Mouse (Mus musculus): ENCODE measurements around the gene Cdt1. TPM values are rescaled to one million over a fixed set of nuclear protein-coding genes. Genes with fewer than 3 reads are reported as not detected.

Gene Cdt1
- polyA plus RNA-seq, 1 experiment from 2014 or later: 23.7 TPM

DNA sequence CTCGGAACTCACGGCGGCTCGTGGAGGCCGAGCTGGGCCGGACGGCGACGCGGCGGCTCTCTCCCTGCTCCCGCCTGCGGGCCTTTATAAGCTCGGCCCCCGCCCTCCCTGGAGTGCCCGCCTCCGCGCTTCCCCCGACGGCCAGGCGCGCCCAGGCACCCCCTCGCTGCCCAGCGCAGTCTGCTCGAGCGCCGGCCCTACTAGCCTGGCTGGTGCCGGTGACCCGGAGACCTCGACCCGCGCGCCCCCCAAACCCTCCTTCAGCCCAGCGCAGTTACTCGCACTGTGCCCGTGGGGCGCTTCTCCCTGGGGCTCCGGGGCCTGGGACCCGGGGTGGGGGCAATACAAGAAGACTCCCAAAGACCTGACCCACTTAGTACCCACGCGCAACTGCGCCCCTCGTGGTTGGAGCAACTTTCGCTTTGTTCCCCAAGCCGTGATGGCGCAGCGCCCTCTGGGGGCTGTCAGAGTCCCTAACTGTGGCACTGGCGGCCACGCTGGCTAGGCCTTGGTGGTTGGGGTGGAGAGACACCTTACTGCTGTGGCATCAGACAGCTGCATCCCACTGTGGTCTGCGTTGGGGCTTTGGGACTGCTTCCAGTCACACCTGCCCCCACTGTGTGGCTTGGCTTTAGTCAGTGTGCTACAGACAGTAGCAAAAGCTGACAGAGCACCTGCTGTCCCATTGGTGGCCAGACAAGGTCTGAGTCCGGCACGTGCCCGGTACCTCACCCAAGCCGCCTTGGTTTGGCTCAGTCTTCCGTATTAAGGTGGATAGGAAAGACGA lies 16.4 kb upstream of the Cdt1 start, which contains the start of gene Piezo1:
Gene Piezo1 (minus strand): TSS at position 65 of the 787 bp plus-strand sequence.
- DNase-seq (peak; percentile 95), ATAC-seq (peak; percentile 80)
- Histone ChIP-seq H3K27me3 (ENCODE audit: insufficient read depth, low read length) (no peaks in the 10 kb centered on the region), H3K4me3 (ENCODE audit: low read depth, low read length) (peak within 1 kb of the TSS; percentile 91), H3K4me2 (ENCODE audit: low read depth, low read length) (peak within 1 kb of the TSS; percentile 96), H3K9me3 (ENCODE audit: low read length) (no peaks in the 10 kb centered on the region), H3K36me3 (replicated peaks; ENCODE audit: insufficient read depth, low read length) (no peaks in the 10 kb centered on the region), H3K9ac (replicated peaks) (peak within 1 kb of the TSS; percentile 87), H3K27ac (ENCODE audit: low read depth) (peak within 1 kb of the TSS; percentile 89), H3K4me1 (ENCODE audit: insufficient read depth) (peaks cover 39% of the 10 kb centered on the region)
- TF ChIP-seq CTCF (IDR thresholded peaks at IDR 0.05; ENCODE audit: low read depth) (peak; percentile 100), EP300 (IDR thresholded peaks at IDR 0.05; ENCODE audit: low read depth) (no peak)
- WGBS (ENCODE audit: insufficient replicate concordance): 11% methylated on average over 43 of the region's 56 CpGs

- peaks cover 25% of the 10 kb centered on the region for H3K4me1 ChIP-seq (ENCODE audit: insufficient read depth)
- H3K9me3 ChIP-seq (ENCODE audit: low read length): no peaks in the 10 kb centered on the region
- H3K27me3 ChIP-seq (ENCODE audit: insufficient read depth, low read length): no peaks in the 10 kb centered on the region
- TF ChIP-seq CTCF (IDR thresholded peaks at IDR 0.05; ENCODE audit: low read depth) (no peak), EP300 (IDR thresholded peaks at IDR 0.05; ENCODE audit: low read depth) (no peak)
- no peak overlapping the region for H3K27ac ChIP-seq (ENCODE audit: low read depth)
- H3K9ac ChIP-seq (replicated peaks): no peak overlapping the region
- no peak overlapping the region for H3K4me2 ChIP-seq (ENCODE audit: low read depth, low read length)
- no peaks in the 10 kb centered on the region for H3K36me3 ChIP-seq (replicated peaks; ENCODE audit: insufficient read depth, low read length)
- DNase-seq (no peak), ATAC-seq (no peak)
- H3K4me3 ChIP-seq (ENCODE audit: low read depth, low read length): no peak overlapping the region
- 77% methylated on average over 6 of the region's 6 CpGs for WGBS (ENCODE audit: insufficient replicate concordance)
These were observed 13.0 kb upstream of the Cdt1 start for GRCm38 (mm10) chr8:122554786-122555185.

GRCm38 (mm10) chr8:122556030-122557009 lies 11.5 kb upstream of the Cdt1 start:
- H3K36me3 ChIP-seq (replicated peaks; ENCODE audit: insufficient read depth, low read length): no peaks in the 10 kb centered on the region
- WGBS (ENCODE audit: insufficient replicate concordance): 27% methylated on average over 12 of the region's 12 CpGs
- no peaks in the 10 kb centered on the region for H3K9me3 ChIP-seq (ENCODE audit: low read length)
- TF ChIP-seq EP300 (IDR thresholded peaks at IDR 0.05; ENCODE audit: low read depth) (no peak), CTCF (IDR thresholded peaks at IDR 0.05; ENCODE audit: low read depth) (no peak)
- H3K27ac ChIP-seq (ENCODE audit: low read depth): peak overlapping the region; percentile 78
- DNase-seq: peak; percentile 70
- no peaks in the 10 kb centered on the region for H3K27me3 ChIP-seq (ENCODE audit: insufficient read depth, low read length)
- peak overlapping the region; percentile 62 for H3K4me2 ChIP-seq (ENCODE audit: low read depth, low read length)
- peak; percentile 70 for ATAC-seq
- H3K4me1 ChIP-seq (ENCODE audit: insufficient read depth): peaks cover 24% of the 10 kb centered on the region
- peak overlapping the region; percentile 9; the same call in 1 of the 2 replicates for H3K4me3 ChIP-seq (ENCODE audit: low read depth, low read length)
- peak overlapping the region; percentile 63 for H3K9ac ChIP-seq (replicated peaks)

DNA sequence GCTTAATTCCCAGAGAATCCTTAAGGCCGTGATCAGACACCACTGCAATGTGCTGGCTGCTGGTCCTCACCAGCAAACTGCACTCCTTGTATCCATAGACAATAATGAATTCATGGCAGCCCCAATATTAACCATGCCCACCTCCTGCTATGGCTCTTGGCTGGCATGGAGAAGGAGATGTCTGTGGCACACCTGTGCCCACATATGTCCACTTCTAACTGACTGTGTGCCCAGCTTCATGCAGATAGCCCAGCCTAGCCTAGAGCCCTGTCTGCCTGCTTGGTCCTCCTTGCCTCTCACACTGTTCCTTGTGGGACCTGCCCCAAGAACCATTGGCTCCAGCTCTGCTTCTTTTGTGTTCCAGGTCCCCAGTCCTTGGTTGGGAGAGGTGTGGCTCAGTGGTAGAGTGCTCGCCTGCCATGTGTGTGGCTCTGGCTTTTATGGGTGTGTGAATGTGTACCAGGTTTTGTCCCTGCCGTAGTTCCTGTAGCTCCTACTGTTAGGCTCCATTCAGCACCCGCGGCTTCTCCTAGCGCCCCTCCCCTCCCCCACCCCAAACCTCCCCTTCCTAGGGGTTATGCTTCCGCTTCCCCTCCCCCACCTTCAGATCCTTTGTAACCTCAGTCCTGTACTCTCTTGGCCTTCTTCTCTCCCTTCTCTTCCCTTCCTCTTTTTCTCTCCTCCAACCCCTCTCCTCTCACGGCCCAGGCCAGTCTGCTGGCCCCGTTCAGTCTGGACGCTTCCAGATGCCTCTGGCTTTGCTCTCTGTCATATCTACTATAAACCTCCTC lies 10.4 kb upstream of the Cdt1 start:
- H3K36me3 ChIP-seq (replicated peaks; ENCODE audit: insufficient read depth, low read length): no peaks in the 10 kb centered on the region
- no peak for TF ChIP-seq EP300 (IDR thresholded peaks at IDR 0.05; ENCODE audit: low read depth)
- TF ChIP-seq CTCF (IDR thresholded peaks at IDR 0.05; ENCODE audit: low read depth): no peak
- H3K27me3 ChIP-seq (ENCODE audit: insufficient read depth, low read length): no peaks in the 10 kb centered on the region
- ATAC-seq: peak; percentile 18; the same call in 1 of the 2 replicates
- peak overlapping the region; percentile 62 for H3K4me2 ChIP-seq (ENCODE audit: low read depth, low read length)
- DNase-seq: no peak
- H3K9me3 ChIP-seq (ENCODE audit: low read length): no peaks in the 10 kb centered on the region
- H3K9ac ChIP-seq (replicated peaks): 0 out of 2 replicates have a peak overlapping the region, but pooled peaks have one; percentile 4
- H3K4me3 ChIP-seq (ENCODE audit: low read depth, low read length): no peak overlapping the region
- 28% methylated on average over 10 of the region's 10 CpGs for WGBS (ENCODE audit: insufficient replicate concordance)
- peaks cover 24% of the 10 kb centered on the region for H3K4me1 ChIP-seq (ENCODE audit: insufficient read depth)
- H3K27ac ChIP-seq (ENCODE audit: low read depth): peak overlapping the region; percentile 78

DNA sequence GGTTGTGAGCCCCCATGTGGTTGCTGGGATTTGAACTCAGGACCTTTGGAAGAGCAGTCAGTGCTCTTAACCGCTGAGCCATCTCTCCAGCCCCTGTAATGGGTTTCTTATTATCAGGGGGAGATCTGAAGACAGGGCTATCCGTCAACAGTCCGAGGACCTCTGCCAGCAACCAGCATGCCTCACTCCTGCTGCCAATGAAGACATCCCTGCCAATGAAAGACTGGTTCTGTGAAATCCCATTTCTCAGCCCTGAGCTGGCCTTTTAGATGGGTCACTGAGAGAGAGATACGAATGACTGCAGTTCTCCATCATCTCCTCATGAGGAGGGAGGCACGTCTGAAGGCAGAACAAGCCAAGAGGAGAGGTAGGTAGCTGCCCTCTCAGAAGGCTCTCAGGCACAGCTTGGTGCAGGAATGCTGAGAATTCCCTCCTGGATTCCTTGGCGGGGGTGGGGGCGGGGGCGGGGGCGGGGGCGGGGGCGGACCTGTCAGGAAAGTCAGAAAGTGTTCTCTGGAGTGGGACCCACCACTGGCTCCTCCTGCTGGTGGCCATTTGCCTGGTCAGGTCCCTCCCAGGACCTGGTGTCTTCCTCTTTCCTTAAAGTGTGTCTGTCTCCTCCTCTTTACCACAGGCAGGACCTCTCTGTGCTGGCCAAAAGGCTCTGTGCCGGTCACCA lies 9.0 kb upstream of the Cdt1 start:
- TF ChIP-seq CTCF (IDR thresholded peaks at IDR 0.05; ENCODE audit: low read depth) (peak; percentile 48), EP300 (IDR thresholded peaks at IDR 0.05; ENCODE audit: low read depth) (no peak)
- H3K36me3 ChIP-seq (replicated peaks; ENCODE audit: insufficient read depth, low read length): no peaks in the 10 kb centered on the region
- H3K4me2 ChIP-seq (ENCODE audit: low read depth, low read length): no peak overlapping the region
- no peaks in the 10 kb centered on the region for H3K9me3 ChIP-seq (ENCODE audit: low read length)
- 36% methylated on average over 12 of the region's 12 CpGs for WGBS (ENCODE audit: insufficient replicate concordance)
- no peaks in the 10 kb centered on the region for H3K27me3 ChIP-seq (ENCODE audit: insufficient read depth, low read length)
- H3K4me3 ChIP-seq (ENCODE audit: low read depth, low read length): no peak overlapping the region
- peaks cover 24% of the 10 kb centered on the region for H3K4me1 ChIP-seq (ENCODE audit: insufficient read depth)
- no peak for ATAC-seq
- no peak overlapping the region for H3K9ac ChIP-seq (replicated peaks)
- no peak overlapping the region; the same call in 1 of the 2 replicates for H3K27ac ChIP-seq (ENCODE audit: low read depth)
- DNase-seq: peak; percentile 34

All from liver, postnatal 0 days (tissue).